Mouse (Mus musculus) small intestine, adult 2 months (tissue): ENCODE data around the gene Col4a2.

Source experiments
- CTCF ChIP-seq: fragments of 200-500 bp; IDR thresholded peaks from 2 replicates; pipeline ENCODE4 v1.5.1; 2012; ENCODE audit warnings: low read depth, mild to moderate bottlenecking, control low read depth, inconsistent platforms, low read length, moderate library complexity, mixed read lengths; ENCODE audit not compliant: insufficient replicate concordance, insufficient read length; ENCODE audit errors: extremely low read depth
- POLR2A ChIP-seq: fragments of 200-500 bp; IDR thresholded peaks from 2 replicates; pipeline ENCODE4 v1.6.1; 2012; ENCODE audit warnings: low read depth, mild to moderate bottlenecking, control low read depth, inconsistent platforms, low read length, moderate library complexity

- no peak for TF ChIP-seq CTCF
- no peak for TF ChIP-seq POLR2A
These were observed 47.2 kb downstream of the Col4a2 start for GRCm38 (mm10) chr8:11359846-11360245.
